Mouse (Mus musculus): ENCODE results near the gene Psmf1. TPM values are rescaled to one million over a fixed set of nuclear protein-coding genes. Genes with fewer than 3 reads are reported as not detected.

Gene Psmf1
- total and polyA plus RNA-seq, 2 experiments from 2014 or later: 32.6 to 37.6 TPM

DNA sequence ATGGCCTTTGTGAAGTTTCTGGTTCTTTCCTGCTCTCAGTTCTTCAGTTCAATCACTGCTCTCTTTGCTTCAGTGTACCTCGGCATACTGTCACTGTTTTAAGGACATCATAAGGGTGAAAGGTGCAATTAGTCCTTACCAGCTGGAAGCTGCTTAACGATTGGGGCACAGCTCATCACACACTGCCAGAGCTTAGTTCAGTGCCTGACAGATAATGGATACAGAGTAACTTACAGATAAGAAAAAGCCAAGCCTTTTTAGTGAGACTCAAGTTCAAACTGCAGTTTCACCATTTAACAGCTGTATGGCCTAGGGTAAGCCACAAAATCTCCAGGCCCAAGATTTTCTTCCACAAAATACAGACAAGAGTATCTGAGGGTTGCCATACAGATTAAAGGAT lies 19.9 kb downstream of the Psmf1 start:
- H3K36me3 ChIP-seq (replicated peaks; ENCODE audit: control insufficient read depth, insufficient read depth, low read length): peaks cover 81% of the 10 kb centered on the region
- ATAC-seq (ENCODE audit: insufficient read depth, low read depth): no peak
- no peak overlapping the region for H3K27ac ChIP-seq (ENCODE audit: low read depth)
- TF ChIP-seq EP300 (IDR thresholded peaks at IDR 0.05; ENCODE audit: low read depth) (no peak), CTCF (IDR thresholded peaks at IDR 0.05; ENCODE audit: low read depth) (no peak)
- WGBS: 84% methylated on average over 2 of the region's 2 CpGs
- no peak overlapping the region for H3K4me2 ChIP-seq (ENCODE audit: low read depth, low read length)
- no peak overlapping the region for H3K9ac ChIP-seq (replicated peaks; ENCODE audit: low read depth, low read length)
- DNase-seq (ENCODE audit: low spot score): no peak
- H3K27me3 ChIP-seq (ENCODE audit: control insufficient read depth, insufficient read depth, low read length): no peaks in the 10 kb centered on the region
- H3K4me3 ChIP-seq (ENCODE audit: low read depth, low read length): no peak overlapping the region
- no peaks in the 10 kb centered on the region for H3K9me3 ChIP-seq (replicated peaks; ENCODE audit: control insufficient read depth, low read length)
- H3K4me1 ChIP-seq (ENCODE audit: control insufficient read depth, insufficient read depth): no peaks in the 10 kb centered on the region

DNA sequence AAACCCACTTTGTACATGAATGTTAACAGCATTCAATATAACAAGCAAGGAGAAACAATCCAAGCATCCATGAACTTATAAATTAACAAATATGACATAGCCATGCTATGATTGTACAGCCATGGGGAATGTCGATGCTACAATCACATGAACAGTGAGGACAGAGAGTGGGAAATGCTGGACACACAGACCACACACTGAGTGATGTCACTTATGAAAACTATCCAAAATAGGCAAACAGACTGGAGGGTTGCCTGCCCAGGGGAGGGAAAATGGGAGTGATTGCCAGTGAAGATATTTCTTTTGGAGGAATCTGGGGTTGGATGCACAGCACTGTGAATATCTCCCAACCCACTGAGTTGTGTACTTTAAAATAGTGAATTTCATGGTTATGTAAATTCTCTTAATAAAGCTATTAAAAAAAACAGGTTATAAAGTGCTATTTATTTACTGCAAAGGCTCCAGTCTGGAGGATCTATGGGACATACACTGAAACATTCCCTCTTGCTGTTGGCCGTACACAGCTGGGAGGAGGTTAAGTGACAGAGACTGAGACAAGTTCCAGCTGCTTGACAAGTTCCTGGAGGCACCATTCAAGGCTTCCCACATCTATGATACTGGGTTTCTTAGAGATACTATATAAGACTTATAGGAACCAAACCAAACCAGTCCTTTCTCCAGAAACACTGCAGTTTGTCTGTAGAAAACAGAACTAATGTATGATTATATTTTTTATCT lies 27.5 kb downstream of the Psmf1 start:
- Histone ChIP-seq H3K36me3 (replicated peaks; ENCODE audit: control insufficient read depth, insufficient read depth, low read length) (peaks cover 40% of the 10 kb centered on the region), H3K27me3 (ENCODE audit: control insufficient read depth, insufficient read depth, low read length) (no peaks in the 10 kb centered on the region), H3K4me3 (ENCODE audit: low read depth, low read length) (no peak overlapping the region), H3K4me1 (ENCODE audit: control insufficient read depth, insufficient read depth) (no peaks in the 10 kb centered on the region), H3K27ac (ENCODE audit: low read depth) (no peak overlapping the region), H3K4me2 (ENCODE audit: low read depth, low read length) (no peak overlapping the region), H3K9me3 (replicated peaks; ENCODE audit: control insufficient read depth, low read length) (no peaks in the 10 kb centered on the region), H3K9ac (replicated peaks; ENCODE audit: low read depth, low read length) (no peak overlapping the region)
- no peak for TF ChIP-seq CTCF (IDR thresholded peaks at IDR 0.05; ENCODE audit: low read depth)
- TF ChIP-seq EP300 (IDR thresholded peaks at IDR 0.05; ENCODE audit: low read depth): no peak
- DNase-seq (ENCODE audit: low spot score) (no peak), ATAC-seq (ENCODE audit: insufficient read depth, low read depth) (no peak)
- WGBS: 74% methylated on average over 2 of the region's 2 CpGs

DNA sequence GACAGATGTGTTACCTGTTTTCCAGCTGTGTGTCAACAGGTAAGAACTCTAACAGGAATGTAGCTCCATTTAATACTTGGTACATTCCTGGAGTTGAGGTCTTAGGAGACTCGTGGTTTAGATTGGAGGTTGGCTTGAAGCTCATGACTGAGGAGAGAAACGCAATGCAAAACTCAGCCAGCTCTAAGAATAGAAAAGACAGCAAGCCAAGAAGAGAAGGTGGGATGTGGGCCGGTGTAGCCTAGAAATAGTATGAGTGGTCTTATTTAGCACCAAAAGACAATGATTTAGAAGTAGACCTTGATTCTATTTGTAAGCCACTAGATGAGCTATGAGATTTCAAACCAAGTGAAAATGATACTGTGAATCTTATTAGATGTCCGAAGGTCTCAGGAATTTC lies 28.5 kb downstream of the Psmf1 start:
- 67% methylated on average over 4 of the region's 4 CpGs for WGBS
- Histone ChIP-seq H3K27ac (ENCODE audit: low read depth) (no peak overlapping the region), H3K4me3 (ENCODE audit: low read depth, low read length) (no peak overlapping the region), H3K9me3 (replicated peaks; ENCODE audit: control insufficient read depth, low read length) (no peaks in the 10 kb centered on the region), H3K9ac (replicated peaks; ENCODE audit: low read depth, low read length) (no peak overlapping the region), H3K4me2 (ENCODE audit: low read depth, low read length) (no peak overlapping the region), H3K36me3 (replicated peaks; ENCODE audit: control insufficient read depth, insufficient read depth, low read length) (peaks cover 30% of the 10 kb centered on the region), H3K4me1 (ENCODE audit: control insufficient read depth, insufficient read depth) (no peaks in the 10 kb centered on the region), H3K27me3 (ENCODE audit: control insufficient read depth, insufficient read depth, low read length) (no peaks in the 10 kb centered on the region)
- TF ChIP-seq CTCF (IDR thresholded peaks at IDR 0.05; ENCODE audit: low read depth): no peak
- TF ChIP-seq EP300 (IDR thresholded peaks at IDR 0.05; ENCODE audit: low read depth): no peak
- DNase-seq (ENCODE audit: low spot score): no peak
- ATAC-seq (ENCODE audit: insufficient read depth, low read depth): no peak

DNA sequence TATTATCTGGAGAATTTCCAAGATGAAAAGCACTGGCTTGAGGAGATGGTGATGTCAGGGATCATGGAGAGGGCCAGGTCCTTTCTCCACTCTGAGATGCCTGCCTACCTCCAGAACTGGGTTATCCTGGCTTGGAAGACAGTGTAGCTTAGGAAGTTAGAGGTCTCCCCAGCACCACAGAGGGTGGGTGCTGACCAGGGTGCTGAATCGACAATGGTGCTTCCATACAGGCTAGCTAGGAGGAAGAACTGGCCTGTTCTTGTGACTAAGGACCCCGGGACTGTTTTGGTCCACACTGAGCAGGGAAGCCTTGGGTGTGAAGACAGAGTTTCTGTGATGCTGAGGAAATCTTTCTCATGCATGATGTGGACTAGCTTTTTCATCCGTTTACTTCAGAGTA lies 31.3 kb downstream of the Psmf1 start:
- Histone ChIP-seq H3K9ac (replicated peaks; ENCODE audit: low read depth, low read length) (no peak overlapping the region), H3K4me3 (ENCODE audit: low read depth, low read length) (no peak overlapping the region), H3K27me3 (ENCODE audit: control insufficient read depth, insufficient read depth, low read length) (no peaks in the 10 kb centered on the region), H3K9me3 (replicated peaks; ENCODE audit: control insufficient read depth, low read length) (no peaks in the 10 kb centered on the region), H3K4me1 (ENCODE audit: control insufficient read depth, insufficient read depth) (no peaks in the 10 kb centered on the region), H3K27ac (ENCODE audit: low read depth) (no peak overlapping the region), H3K36me3 (replicated peaks; ENCODE audit: control insufficient read depth, insufficient read depth, low read length) (peaks cover 7% of the 10 kb centered on the region), H3K4me2 (ENCODE audit: low read depth, low read length) (no peak overlapping the region)
- ATAC-seq (ENCODE audit: insufficient read depth, low read depth) (no peak), DNase-seq (ENCODE audit: low spot score) (peak; percentile 15)
- TF ChIP-seq CTCF (IDR thresholded peaks at IDR 0.05; ENCODE audit: low read depth) (no peak), EP300 (IDR thresholded peaks at IDR 0.05; ENCODE audit: low read depth) (no peak)
- 34% methylated on average over 3 of the region's 3 CpGs for WGBS

DNA sequence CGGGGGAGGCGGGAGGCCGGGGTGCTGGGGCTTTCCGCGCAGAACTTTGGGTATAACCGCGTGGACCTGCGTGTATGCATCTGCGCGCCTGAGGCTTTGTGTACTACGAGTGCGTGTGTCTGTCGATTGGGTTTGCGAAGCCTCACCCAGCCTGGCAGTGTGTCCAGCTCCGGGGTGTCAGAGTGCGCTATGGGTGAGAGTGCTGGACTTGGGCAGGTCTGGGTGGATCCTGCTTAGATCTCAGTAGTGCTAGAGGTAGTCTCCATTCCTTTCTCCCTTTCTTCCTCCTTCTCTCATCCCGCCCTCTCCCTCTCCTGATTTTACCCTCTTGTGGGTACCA lies 41.2 kb downstream of the Psmf1 start:
- 0 out of 2 replicates have a peak, but pooled peaks cover 4% of the 10 kb centered on the region for H3K4me1 ChIP-seq (ENCODE audit: control insufficient read depth, insufficient read depth)
- H3K36me3 ChIP-seq (replicated peaks; ENCODE audit: control insufficient read depth, insufficient read depth, low read length): no peaks in the 10 kb centered on the region
- H3K4me2 ChIP-seq (ENCODE audit: low read depth, low read length): peak overlapping the region; percentile 100
- H3K9ac ChIP-seq (replicated peaks; ENCODE audit: low read depth, low read length): peak overlapping the region; percentile 70
- 0 out of 2 replicates have a peak, but pooled peaks have one; percentile 34 for ATAC-seq (ENCODE audit: insufficient read depth, low read depth)
- TF ChIP-seq CTCF (IDR thresholded peaks at IDR 0.05; ENCODE audit: low read depth): no peak
- TF ChIP-seq EP300 (IDR thresholded peaks at IDR 0.05; ENCODE audit: low read depth): no peak
- peaks cover 38% of the 10 kb centered on the region for H3K27me3 ChIP-seq (ENCODE audit: control insufficient read depth, insufficient read depth, low read length)
- H3K27ac ChIP-seq (ENCODE audit: low read depth): no peak overlapping the region
- DNase-seq (ENCODE audit: low spot score): no peak
- 3% methylated on average over 14 of the region's 17 CpGs for WGBS
- peak overlapping the region; percentile 64 for H3K4me3 ChIP-seq (ENCODE audit: low read depth, low read length)
- no peaks in the 10 kb centered on the region for H3K9me3 ChIP-seq (replicated peaks; ENCODE audit: control insufficient read depth, low read length)
